Mouse (Mus musculus): Measurements from ENCODE around the gene Arvcf. TPM values are rescaled to one million over a fixed set of nuclear protein-coding genes. Genes with fewer than 3 reads are reported as not detected.

Gene Arvcf
- polyA plus RNA-seq, 1 experiment from 2014 or later = 71.2 TPM

DNA sequence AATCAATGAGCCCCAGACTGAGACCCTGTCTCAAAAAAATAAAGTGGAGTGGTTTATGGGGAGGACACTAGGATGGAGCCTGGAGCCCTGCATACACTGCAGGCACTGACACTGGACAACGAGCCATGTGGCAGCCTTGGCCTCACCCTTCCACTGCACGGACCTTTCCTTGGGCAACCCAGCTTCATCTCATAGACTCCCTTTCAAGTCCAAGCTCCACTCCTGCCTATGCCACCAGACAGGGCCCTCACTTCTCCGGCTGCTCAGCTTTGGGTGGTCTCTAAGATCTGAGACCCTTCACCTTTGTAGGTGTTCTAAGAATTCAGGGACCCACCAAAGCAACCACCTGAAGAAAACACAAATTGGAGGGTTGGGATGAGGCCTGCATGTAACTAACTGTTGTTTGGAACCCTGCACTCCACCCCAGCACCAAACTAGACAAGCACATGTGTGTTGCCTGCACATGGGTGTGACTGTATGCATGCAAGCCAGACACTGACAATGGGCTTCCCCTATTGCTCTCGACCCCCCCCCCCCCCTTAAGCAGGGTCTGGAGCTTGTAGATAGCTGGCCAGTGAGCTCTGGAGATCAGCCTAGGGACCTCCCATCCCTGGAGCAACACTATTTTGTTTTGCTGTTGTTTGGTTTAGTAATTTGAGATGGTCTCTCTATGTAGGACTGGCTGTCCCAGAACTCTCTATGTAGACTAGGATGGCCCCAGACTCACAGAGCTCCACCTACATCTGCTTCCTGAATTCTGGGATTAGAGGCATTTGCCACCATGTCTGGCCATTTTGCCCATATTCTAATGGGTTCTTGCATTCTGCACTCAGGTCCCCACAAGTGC is 71.0 kb downstream of the Arvcf start:
- Histone ChIP-seq H3K36me3 (replicated peaks) (peaks cover 67% of the 10 kb centered on the region), H3K27me3 (replicated peaks; ENCODE audit: low read depth, poor library complexity, severe bottlenecking) (no peaks in the 10 kb centered on the region), H3K9me3 (no peaks in the 10 kb centered on the region), H3K4me3 (no peak overlapping the region), H3K27ac (replicated peaks) (no peak overlapping the region), H3K4me1 (peaks cover 14% of the 10 kb centered on the region)
- WGBS = 82% methylated on average over 4 of the region's 4 CpGs
- DNase-seq (ENCODE audit: low spot score) = no peak

DNA sequence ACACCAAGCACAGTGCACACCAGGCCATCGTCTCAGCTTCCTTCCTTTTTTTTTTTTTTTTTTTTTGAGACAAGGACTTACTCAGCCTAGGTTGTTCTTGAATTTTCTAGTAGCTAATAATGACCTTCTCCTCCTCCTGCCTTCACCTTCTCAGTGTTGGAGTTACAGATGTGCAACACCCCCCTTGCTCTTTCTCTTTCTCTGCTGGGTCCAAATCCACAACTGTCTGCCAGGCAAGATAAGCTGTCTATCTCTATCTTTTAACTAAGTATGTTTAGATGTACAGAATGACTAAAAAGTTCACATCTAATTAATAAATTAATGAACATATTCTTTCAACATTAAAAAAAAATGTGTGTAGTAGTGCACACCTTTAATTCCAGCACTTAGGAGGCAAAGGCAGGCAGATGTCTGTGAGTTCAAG is 71.6 kb downstream of the Arvcf start:
- no peak overlapping the region for H3K4me3 ChIP-seq
- H3K27ac ChIP-seq (replicated peaks) = no peak overlapping the region
- no peaks in the 10 kb centered on the region for H3K27me3 ChIP-seq (replicated peaks; ENCODE audit: low read depth, poor library complexity, severe bottlenecking)
- 79% methylated on average over 1 of the region's 1 CpGs for WGBS
- H3K36me3 ChIP-seq (replicated peaks) = peaks cover 64% of the 10 kb centered on the region
- DNase-seq (ENCODE audit: low spot score) = no peak
- peaks cover 21% of the 10 kb centered on the region for H3K4me1 ChIP-seq
- H3K9me3 ChIP-seq = no peaks in the 10 kb centered on the region

DNA sequence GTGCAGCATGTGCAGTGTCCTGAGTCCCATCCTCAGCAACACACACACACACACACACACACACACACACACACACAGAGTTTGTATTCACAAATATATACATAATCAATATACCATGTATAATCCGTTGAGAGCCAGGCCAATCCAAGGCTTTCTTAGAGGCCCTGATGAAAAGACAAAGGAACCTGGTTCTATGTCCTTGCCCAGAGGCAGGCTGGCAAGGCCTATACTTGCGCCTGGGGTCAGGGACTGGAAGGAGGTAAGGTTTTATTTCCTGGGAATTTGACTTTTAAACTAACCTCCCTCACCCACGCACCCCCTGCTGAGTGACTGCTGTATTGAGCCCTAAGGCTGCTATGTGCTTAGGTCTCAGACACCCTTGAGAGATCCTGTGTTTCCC is 72.6 kb downstream of the Arvcf start:
- Histone ChIP-seq H3K4me3 (no peak overlapping the region), H3K27me3 (replicated peaks; ENCODE audit: low read depth, poor library complexity, severe bottlenecking) (no peaks in the 10 kb centered on the region), H3K4me1 (peaks cover 29% of the 10 kb centered on the region), H3K9me3 (no peaks in the 10 kb centered on the region), H3K27ac (replicated peaks) (no peak overlapping the region), H3K36me3 (replicated peaks) (peaks cover 55% of the 10 kb centered on the region)
- no peak for DNase-seq (ENCODE audit: low spot score)
- 75% methylated on average over 3 of the region's 3 CpGs for WGBS

DNA sequence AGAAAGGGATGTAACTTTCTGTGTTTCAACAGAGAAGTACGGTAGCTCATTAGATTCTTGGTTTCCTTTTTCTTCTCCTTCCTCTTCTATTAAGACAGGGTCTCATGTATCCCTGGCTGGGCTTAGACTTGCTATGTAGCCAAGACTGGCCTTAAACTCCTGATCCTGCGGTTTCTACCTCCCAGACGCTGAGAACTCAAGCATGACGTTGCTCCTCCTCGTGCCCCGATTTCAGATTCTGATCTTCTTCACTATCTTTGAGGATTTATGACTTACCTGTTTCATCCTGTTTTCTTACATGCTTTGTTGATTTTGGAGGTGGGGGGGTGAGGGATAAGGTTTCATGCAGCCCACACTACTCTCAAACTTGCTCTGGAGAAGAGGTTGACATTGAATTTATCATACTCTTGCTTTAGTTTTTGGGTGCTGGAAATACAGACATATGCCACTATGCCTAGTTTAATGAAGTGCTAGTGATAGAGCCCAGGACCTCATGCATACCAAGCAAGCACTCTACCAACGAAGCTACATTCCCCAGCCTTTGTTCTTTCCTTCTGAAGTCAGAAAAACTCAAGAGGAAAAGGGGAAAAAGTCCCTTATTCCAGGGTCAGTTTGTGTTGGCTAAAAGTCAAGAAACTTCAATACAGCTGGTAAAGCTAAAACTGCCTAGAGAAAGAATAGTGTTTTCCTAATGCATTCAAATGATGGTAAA is 75.4 kb downstream of the Arvcf start:
- 91% methylated on average over 7 of the region's 7 CpGs for WGBS
- H3K36me3 ChIP-seq (replicated peaks) = peaks cover 34% of the 10 kb centered on the region
- H3K27ac ChIP-seq (replicated peaks) = no peak overlapping the region
- peaks cover 41% of the 10 kb centered on the region for H3K4me1 ChIP-seq
- H3K4me3 ChIP-seq = no peak overlapping the region
- no peaks in the 10 kb centered on the region for H3K9me3 ChIP-seq
- H3K27me3 ChIP-seq (replicated peaks; ENCODE audit: low read depth, poor library complexity, severe bottlenecking) = no peaks in the 10 kb centered on the region
- no peak for DNase-seq (ENCODE audit: low spot score)

DNA sequence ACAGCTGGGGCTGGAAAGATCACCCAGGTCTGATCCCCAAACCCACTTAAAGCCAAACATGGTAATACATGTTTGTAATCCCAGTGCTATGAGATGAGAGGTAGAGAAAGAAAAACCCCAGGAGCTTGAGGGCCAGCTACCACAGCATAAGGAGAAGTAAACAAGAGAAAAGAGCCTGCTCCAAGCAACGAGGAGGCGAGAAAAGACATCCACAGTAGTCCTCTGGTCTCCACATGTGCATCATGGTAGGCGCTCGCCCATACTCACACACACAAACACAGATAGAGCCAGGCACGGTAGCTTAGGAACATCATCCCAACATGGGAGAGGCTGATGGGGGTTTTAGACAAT is 75.9 kb downstream of the Arvcf start:
- peaks cover 41% of the 10 kb centered on the region for H3K4me1 ChIP-seq
- H3K4me3 ChIP-seq = no peak overlapping the region
- no peaks in the 10 kb centered on the region for H3K27me3 ChIP-seq (replicated peaks; ENCODE audit: low read depth, poor library complexity, severe bottlenecking)
- H3K27ac ChIP-seq (replicated peaks) = no peak overlapping the region
- no peak for DNase-seq (ENCODE audit: low spot score)
- H3K9me3 ChIP-seq = no peaks in the 10 kb centered on the region
- H3K36me3 ChIP-seq (replicated peaks) = peaks cover 30% of the 10 kb centered on the region
- WGBS = 86% methylated on average over 5 of the region's 5 CpGs

DNA sequence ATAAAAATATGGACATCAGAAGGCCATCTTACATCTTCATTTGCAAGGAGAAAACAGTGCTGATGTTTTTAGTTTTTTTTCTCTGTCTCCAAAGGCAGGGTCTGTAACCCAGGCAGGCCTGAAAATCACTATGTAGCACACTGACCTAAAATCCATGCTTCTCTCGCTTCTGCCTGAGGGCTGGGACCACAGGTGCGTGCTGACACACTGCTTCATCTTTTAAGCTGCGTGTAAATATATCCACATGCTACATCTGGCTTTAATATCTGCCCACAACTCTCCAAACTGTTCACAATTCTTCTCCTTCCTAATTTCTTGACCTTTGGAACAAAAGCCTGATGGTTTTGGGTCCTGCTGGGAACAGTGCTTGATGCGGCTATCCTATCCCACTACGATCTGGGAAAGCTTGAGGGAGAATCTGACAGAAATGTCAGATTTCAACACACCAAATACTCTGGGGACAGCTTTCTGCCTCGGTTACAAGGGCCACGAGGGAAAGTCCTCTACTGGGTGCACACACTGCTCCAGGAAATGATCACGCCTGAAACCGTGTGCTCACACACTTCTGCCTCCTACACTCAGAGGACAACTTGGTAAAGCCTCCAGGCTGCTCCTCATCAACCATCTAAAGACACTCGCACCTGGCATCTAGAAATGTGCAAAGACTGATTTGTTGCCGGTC is 76.5 kb downstream of the Arvcf start:
- WGBS = 54% methylated on average over 11 of the region's 11 CpGs
- DNase-seq (ENCODE audit: low spot score) = peak; percentile 57
- H3K27me3 ChIP-seq (replicated peaks; ENCODE audit: low read depth, poor library complexity, severe bottlenecking) = no peaks in the 10 kb centered on the region
- peaks cover 41% of the 10 kb centered on the region for H3K4me1 ChIP-seq
- peak overlapping the region; percentile 3; the same call in 1 of the 2 replicates for H3K4me3 ChIP-seq
- 0 out of 2 replicates have a peak overlapping the region, but pooled peaks have one; percentile 4 for H3K27ac ChIP-seq (replicated peaks)
- no peaks in the 10 kb centered on the region for H3K9me3 ChIP-seq
- peaks cover 30% of the 10 kb centered on the region for H3K36me3 ChIP-seq (replicated peaks)

DNA sequence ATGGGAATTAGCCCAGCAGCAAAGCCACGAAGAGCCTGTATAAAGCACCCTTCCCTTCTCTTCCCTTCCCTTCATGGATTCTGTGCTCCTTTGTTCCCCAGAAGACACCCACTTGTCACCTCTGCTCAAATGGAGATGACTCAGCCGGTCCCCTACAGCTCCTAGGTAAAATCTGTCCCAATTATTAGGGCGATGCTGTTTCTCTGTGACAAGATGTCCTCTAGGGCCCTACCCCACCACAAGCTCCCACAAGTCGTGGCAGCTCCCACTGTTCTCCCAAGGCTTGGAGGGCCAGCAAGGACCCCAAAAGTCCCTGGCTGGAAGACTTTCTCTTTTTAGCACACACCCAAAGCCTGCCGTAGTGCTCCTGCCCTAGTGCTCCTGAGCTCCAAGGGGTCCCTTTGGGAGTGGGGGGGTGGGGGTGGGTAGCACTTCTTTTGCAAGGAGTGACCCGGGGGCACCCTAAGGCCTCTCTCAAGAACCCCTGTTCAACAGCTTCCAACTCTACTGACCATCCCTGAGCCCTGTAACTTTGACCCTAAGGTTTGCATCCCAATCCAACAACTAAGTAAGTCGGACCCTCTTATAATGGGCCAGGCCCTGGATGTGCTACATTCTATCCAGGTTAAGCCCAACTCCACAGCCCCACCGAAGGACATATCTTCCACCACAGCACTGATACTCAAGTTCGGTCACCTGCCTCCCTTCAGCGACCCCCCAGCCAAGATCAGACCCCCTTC is 77.7 kb downstream of the Arvcf start:
- H3K4me1 ChIP-seq = peaks cover 44% of the 10 kb centered on the region
- 36% methylated on average over 10 of the region's 10 CpGs for WGBS
- H3K4me3 ChIP-seq = peak overlapping the region; percentile 91
- peak overlapping the region; percentile 93 for H3K27ac ChIP-seq (replicated peaks)
- no peak for DNase-seq (ENCODE audit: low spot score)
- no peaks in the 10 kb centered on the region for H3K27me3 ChIP-seq (replicated peaks; ENCODE audit: low read depth, poor library complexity, severe bottlenecking)
- H3K9me3 ChIP-seq = no peaks in the 10 kb centered on the region
- H3K36me3 ChIP-seq (replicated peaks) = peaks cover 29% of the 10 kb centered on the region

DNA sequence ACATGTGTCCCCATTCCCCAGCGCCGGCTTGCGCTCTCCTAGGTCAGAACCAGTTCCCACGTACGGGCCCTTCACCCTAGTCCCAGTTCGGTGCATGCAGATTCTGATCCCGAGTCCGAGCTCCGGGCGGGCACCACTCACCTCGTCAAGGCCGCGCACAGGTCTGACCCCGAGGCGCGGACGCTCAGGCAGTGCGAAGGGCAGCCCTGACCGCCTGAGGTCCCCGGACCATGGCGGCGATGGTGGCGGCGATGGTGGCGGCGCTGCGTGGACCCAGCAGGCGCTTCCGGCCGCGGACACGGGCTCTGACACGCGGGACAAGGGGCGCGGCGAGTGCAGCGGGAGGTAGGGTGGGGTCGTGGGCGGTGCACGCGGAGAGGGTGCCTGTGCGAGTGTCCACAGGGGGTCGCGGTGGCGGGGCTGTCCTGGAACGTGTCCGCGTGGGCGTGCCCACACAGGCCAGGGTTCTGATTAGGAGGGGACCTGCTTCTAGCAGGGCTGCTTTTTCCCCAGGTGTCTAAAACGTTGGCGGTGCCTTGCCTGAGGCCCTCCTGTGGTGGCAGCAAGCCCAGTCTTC is 78.3 kb downstream of the Arvcf start, which contains the start of gene Txnrd2:
TSS of gene Txnrd2 (plus strand) at position 170 of the 577 bp plus-strand sequence.
- peak within 1 kb of the TSS; percentile 91 for H3K4me3 ChIP-seq
- WGBS = under 1% methylated on average over 52 of the region's 52 CpGs
- peak; percentile 81 for DNase-seq (ENCODE audit: low spot score)
- no peaks in the 10 kb centered on the region for H3K9me3 ChIP-seq
- peak within 1 kb of the TSS; percentile 93 for H3K27ac ChIP-seq (replicated peaks)
- H3K36me3 ChIP-seq (replicated peaks) = peaks cover 25% of the 10 kb centered on the region
- H3K27me3 ChIP-seq (replicated peaks; ENCODE audit: low read depth, poor library complexity, severe bottlenecking) = no peaks in the 10 kb centered on the region
- peaks cover 49% of the 10 kb centered on the region for H3K4me1 ChIP-seq

DNA sequence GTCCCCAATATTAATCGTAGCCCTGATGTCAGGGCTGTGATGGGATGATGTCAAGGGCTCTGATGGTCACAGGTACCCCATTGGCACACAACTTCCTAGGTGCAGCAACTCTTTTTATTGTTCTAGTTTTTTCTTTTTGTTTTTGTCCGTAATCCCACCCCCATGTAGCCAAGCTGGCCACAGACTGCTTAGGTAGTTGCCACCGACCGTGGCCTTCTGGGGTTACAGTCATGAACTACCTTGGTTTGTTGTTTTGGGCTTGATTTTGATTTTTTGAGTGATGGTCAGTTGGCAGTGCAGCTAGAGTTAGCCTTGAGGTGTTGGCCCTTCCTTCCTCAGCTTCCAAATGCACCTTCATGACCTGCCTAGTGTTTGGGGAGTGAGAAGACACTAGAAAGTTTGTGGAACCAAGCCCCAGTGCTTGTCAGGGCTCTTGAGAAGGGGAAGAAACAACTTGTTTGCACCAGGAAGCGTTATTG is 78.9 kb downstream of the Arvcf start, which contains the start of gene Comt:
TSS of gene Comt (minus strand) at position 51 of the 479 bp plus-strand sequence.
- Histone ChIP-seq H3K4me3 (peak within 1 kb of the TSS; percentile 91), H3K9me3 (no peaks in the 10 kb centered on the region), H3K27me3 (replicated peaks; ENCODE audit: low read depth, poor library complexity, severe bottlenecking) (no peaks in the 10 kb centered on the region), H3K36me3 (replicated peaks) (peaks cover 20% of the 10 kb centered on the region), H3K27ac (replicated peaks) (peak within 1 kb of the TSS; percentile 93), H3K4me1 (peaks cover 49% of the 10 kb centered on the region)
- DNase-seq (ENCODE audit: low spot score) = no peak
- 59% methylated on average over 5 of the region's 5 CpGs for WGBS

DNA sequence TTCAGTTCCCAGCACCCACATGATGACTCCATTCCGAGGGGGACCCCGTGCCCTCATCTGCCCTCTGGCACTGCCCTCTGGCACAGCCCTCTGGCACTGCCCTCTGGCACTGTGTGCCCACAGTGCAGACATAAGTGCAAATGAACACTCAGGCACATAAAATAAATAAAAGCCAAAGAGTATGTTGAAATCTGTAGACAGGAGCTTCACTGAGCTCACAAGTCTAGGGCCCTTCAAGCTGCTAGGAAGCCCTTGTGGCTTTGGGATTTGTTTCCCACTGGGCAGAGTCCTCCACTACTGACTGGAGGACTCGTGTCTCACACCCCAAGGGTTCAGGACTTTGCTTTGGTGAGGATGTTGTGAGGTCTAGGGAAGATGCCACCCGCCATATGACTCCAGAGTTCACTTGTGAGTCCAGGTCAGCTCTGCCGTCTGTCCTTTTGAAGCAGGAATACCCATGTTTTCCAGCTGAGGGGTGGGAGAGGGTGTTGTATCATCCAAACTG is 80.1 kb downstream of the Arvcf start:
- H3K27me3 ChIP-seq (replicated peaks; ENCODE audit: low read depth, poor library complexity, severe bottlenecking) = no peaks in the 10 kb centered on the region
- DNase-seq (ENCODE audit: low spot score) = no peak
- 80% methylated on average over 5 of the region's 5 CpGs for WGBS
- peak overlapping the region; percentile 9; the same call in 1 of the 2 replicates for H3K4me3 ChIP-seq
- 0 out of 2 replicates have a peak overlapping the region, but pooled peaks have one; percentile 14 for H3K27ac ChIP-seq (replicated peaks)
- H3K4me1 ChIP-seq = peaks cover 49% of the 10 kb centered on the region
- H3K36me3 ChIP-seq (replicated peaks) = peaks cover 14% of the 10 kb centered on the region
- H3K9me3 ChIP-seq = no peaks in the 10 kb centered on the region

DNA sequence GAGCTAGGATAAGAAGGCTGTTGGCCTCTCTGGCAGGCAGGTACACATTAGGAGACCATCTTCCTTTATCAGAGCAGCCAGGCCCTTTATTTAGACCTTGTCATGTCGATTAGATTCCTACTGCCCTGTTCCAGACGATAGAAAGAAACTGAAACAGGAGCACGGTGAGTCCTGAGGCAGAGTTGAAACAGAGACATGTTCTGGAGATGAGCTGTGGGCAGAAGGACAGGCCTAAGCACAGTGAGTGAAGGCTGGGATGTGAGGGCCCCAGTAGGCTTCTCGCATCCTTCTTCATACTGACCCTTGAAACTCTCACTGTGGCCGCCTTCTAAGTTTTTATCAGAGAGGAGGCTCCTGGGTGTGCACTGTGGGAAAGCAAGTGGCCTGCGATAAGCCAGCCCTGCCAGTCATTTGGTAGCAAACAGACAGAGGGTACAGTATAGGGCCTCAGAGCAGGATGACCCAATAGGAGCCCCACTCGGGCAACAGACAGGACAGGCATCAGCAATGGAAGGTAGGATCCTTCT is 80.6 kb downstream of the Arvcf start:
- no peak overlapping the region for H3K4me3 ChIP-seq
- 89% methylated on average over 7 of the region's 7 CpGs for WGBS

More for the DNA sequence above, 80.6 kb downstream of the Arvcf start:
- DNase-seq (ENCODE audit: low spot score) = no peak
- H3K4me1 ChIP-seq = peaks cover 49% of the 10 kb centered on the region
- H3K27me3 ChIP-seq (replicated peaks; ENCODE audit: low read depth, poor library complexity, severe bottlenecking) = no peaks in the 10 kb centered on the region
- peaks cover 10% of the 10 kb centered on the region for H3K36me3 ChIP-seq (replicated peaks)
- no peak overlapping the region; the same call in 1 of the 2 replicates for H3K27ac ChIP-seq (replicated peaks)
- H3K9me3 ChIP-seq = no peaks in the 10 kb centered on the region

Measured in embryonic facial prominence, embryonic 10.5 days (tissue).